Mouse (Mus musculus) embryonic fibroblast, embryonic 13.5 days (primary cell): ENCODE data around the gene B4galt7.

Source experiments
- CTCF ChIP-seq: IDR thresholded peaks from 2 replicates; pipeline ENCODE4 v1.5.1; 2011; ENCODE audit warnings: mild to moderate bottlenecking, control low read depth, low read length, moderate library complexity, borderline replicate concordance; ENCODE audit not compliant: insufficient read depth
- POLR2A ChIP-seq: IDR thresholded peaks from 2 replicates; pipeline ENCODE4 v1.6.1; 2011; ENCODE audit warnings: low read depth, mild to moderate bottlenecking, control low read depth, low read length, moderate library complexity

DNA sequence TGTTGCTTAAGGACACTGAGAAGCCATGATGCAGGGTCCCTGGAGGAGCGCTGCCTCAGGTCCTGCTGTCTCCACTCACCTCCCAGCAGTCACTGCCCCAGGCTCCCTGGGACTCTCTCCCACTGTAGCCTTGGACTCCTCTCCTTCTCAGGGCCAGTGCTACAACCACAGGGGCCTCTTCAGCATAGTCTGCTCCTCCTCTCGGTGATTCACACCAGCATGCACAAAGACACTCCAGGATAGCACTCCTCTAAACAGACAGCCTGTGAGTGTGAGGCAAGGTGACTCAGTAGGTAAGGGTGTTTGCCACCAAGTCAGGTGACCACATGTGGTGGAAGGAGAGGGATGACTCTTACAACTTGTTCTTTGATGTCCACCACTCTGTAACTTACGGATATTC, 4.9 kb downstream of the B4galt7 start:
- no peak for TF ChIP-seq CTCF
- TF ChIP-seq POLR2A, result no peak
